Mouse (Mus musculus): ENCODE measurements around the gene Tcf7l2. TPM values are rescaled to one million over a fixed set of nuclear protein-coding genes. Genes with fewer than 3 reads are reported as not detected.

The Tcf7l2 gene
- total and polyA plus RNA-seq, 3 experiments, result not detected

GRCm38 (mm10) chr19:55804795-55805194, 63.2 kb downstream of the Tcf7l2 start:
- Histone ChIP-seq H3K9ac (ENCODE audit: insufficient read depth, low read depth) (no peak overlapping the region), H3K36me3 (replicated peaks in 1 of 2; ENCODE audit: control insufficient read depth in 1 of 2, insufficient read depth in 1 of 2, low read length in 1 of 2) (no peaks in the 10 kb centered on the region), H3K27ac (ENCODE audit: insufficient read depth, low read depth) (no peak overlapping the region), H3K4me3 (replicated peaks in 1 of 3; ENCODE audit: low read depth in 2 of 3, low read length in 2 of 3, poor library complexity in 1 of 3) (no peak overlapping the region), H3K79me2 (replicated peaks; ENCODE audit: control insufficient read depth, extremely low read depth, insufficient read depth, poor library complexity, severe bottlenecking) (no peaks in the 10 kb centered on the region), H3K27me3 (replicated peaks) (peaks cover 62% of the 10 kb centered on the region), H3K4me2 (ENCODE audit: insufficient read depth, low read depth, poor library complexity, severe bottlenecking) (no peak overlapping the region), H3K9me3 (replicated peaks; ENCODE audit: low read length) (no peaks in the 10 kb centered on the region), H3K4me1 (ENCODE audit: control insufficient read depth in 1 of 2, insufficient read depth in 2 of 2) (no peaks in the 10 kb centered on the region)
- DNase-seq (ENCODE audit: extremely low read depth), result no peak
- dilution Hi-C loops (cut with MboI; ENCODE audit: extremely low pct_ligation_motif_present, extremely low pct_unique_long_range_greater_than_20kb, low sequenced_read_pairs), result no loop called here
- TF ChIP-seq USF1 (IDR thresholded peaks at IDR 0.05; ENCODE audit: low read depth, low read length) (no peak), MAFK (IDR thresholded peaks at IDR 0.05; ENCODE audit: insufficient replicate concordance, low read length) (peak; percentile 93)
- in situ Hi-C loops (cut with MboI; ENCODE audit: low pct_ligation_motif_present, low pct_unique_long_range_greater_than_20kb, low sequenced_read_pairs), result no loop called here

- H3K4me2 ChIP-seq (ENCODE audit: insufficient read depth, low read depth, poor library complexity, severe bottlenecking), result no peak overlapping the region
- H3K36me3 ChIP-seq (replicated peaks in 1 of 2; ENCODE audit: control insufficient read depth in 1 of 2, insufficient read depth in 1 of 2, low read length in 1 of 2), result no peaks in the 10 kb centered on the region
- TF ChIP-seq POLR2AphosphoS2 (IDR thresholded peaks at IDR 0.05; ENCODE audit: low read depth, low read length) (no peak), CHD1 (IDR thresholded peaks at IDR 0.05; ENCODE audit: low read depth, low read length) (no peak), SIN3A (IDR thresholded peaks at IDR 0.05; ENCODE audit: low read length) (no peak), IRF4 (IDR thresholded peaks at IDR 0.05; ENCODE audit: low read depth, low read length) (no peak), ZKSCAN1 (IDR thresholded peaks at IDR 0.05; ENCODE audit: borderline replicate concordance, low read depth, low read length) (no peak), MAX (IDR thresholded peaks at IDR 0.05; ENCODE audit: low read length) (no peak), JUND (conservative IDR thresholded peaks at IDR 0.05; ENCODE audit: low read depth, low read length) (no peak), MAZ (IDR thresholded peaks at IDR 0.05; ENCODE audit: low read depth, low read length) (no peak), TBP (conservative IDR thresholded peaks at IDR 0.05; ENCODE audit: low read depth, low read length) (no peak), USF1 (IDR thresholded peaks at IDR 0.05; ENCODE audit: low read depth, low read length) (no peak), ZNF384 (IDR thresholded peaks at IDR 0.05; ENCODE audit: low read depth, low read length) (no peak), ELF1 (IDR thresholded peaks at IDR 0.05; ENCODE audit: low read depth, low read length) (no peak), ZC3H11A (IDR thresholded peaks at IDR 0.05; ENCODE audit: low read depth, low read length) (no peak), CTCF (conservative IDR thresholded peaks at IDR 0.05 in 1 of 2, IDR thresholded peaks at IDR 0.05 in 1 of 2; ENCODE audit: low read depth in 2 of 2, low read length in 2 of 2) (no peak), MYC (IDR thresholded peaks at IDR 0.05; ENCODE audit: low read depth, low read length) (no peak), USF2 (conservative IDR thresholded peaks at IDR 0.05; ENCODE audit: low read depth, low read length) (no peak), TCF12 (IDR thresholded peaks at IDR 0.05; ENCODE audit: low read depth, low read length) (no peak), NELFE (IDR thresholded peaks at IDR 0.05; ENCODE audit: low read depth, low read length) (no peak), POLR2A (IDR thresholded peaks at IDR 0.05; ENCODE audit: low read depth, low read length) (no peak), NRF1 (IDR thresholded peaks at IDR 0.05; ENCODE audit: low read depth, low read length) (no peak)
- H3K4me3 ChIP-seq (replicated peaks in 1 of 3; ENCODE audit: low read depth in 2 of 3, low read length in 2 of 3, poor library complexity in 1 of 3), result no peak overlapping the region
- dilution Hi-C loops (cut with MboI; ENCODE audit: extremely low pct_ligation_motif_present, extremely low pct_unique_long_range_greater_than_20kb, low sequenced_read_pairs), result no loop called here
- H3K4me1 ChIP-seq (ENCODE audit: control insufficient read depth in 1 of 2, insufficient read depth in 2 of 2), result no peaks in the 10 kb centered on the region
- H3K9me3 ChIP-seq (replicated peaks; ENCODE audit: low read length), result no peaks in the 10 kb centered on the region
- H3K79me2 ChIP-seq (replicated peaks; ENCODE audit: control insufficient read depth, extremely low read depth, insufficient read depth, poor library complexity, severe bottlenecking), result no peaks in the 10 kb centered on the region
- in situ Hi-C loops (cut with MboI; ENCODE audit: low pct_ligation_motif_present, low pct_unique_long_range_greater_than_20kb, low sequenced_read_pairs), result no loop called here
- no peak overlapping the region for H3K27ac ChIP-seq (ENCODE audit: insufficient read depth, low read depth)
- DNase-seq (ENCODE audit: extremely low read depth), result no peak
- peaks cover 53% of the 10 kb centered on the region for H3K27me3 ChIP-seq (replicated peaks)
- H3K9ac ChIP-seq (ENCODE audit: insufficient read depth, low read depth), result no peak overlapping the region
These were observed 65.0 kb downstream of the Tcf7l2 start for GRCm38 (mm10) chr19:55806434-55807193.

All from CH12.LX (cell line).